Mouse (Mus musculus) heart, embryonic 11.5 days (tissue): ENCODE measurements around the gene Armh4. TPM values are rescaled to one million over a fixed set of nuclear protein-coding genes. Genes with fewer than 3 reads are reported as not detected.
"Not testable (repeated sequence)": the region's sequence is repeated elsewhere in the genome, so short reads cannot be mapped to it uniquely, and the experiment has no call there.

ENCODE experiments used
- ATAC-seq: fragments of 200-750 bp; cut with Nextera tagmentation; replicated peaks from 2 replicates; pipeline ENCODE4 v1.8.0; 2017; ENCODE audit warnings: moderate library complexity; ENCODE audit not compliant: insufficient number of reproducible peaks, low FRiP score, low TSS enrichment
- H3K27ac ChIP-seq: fragments of 300-500 bp; sonication (generic); 2 replicates; pipeline ENCODE4 v1.5.1; 2014; ENCODE audit warnings: mild to moderate bottlenecking, low read depth, low read length
- H3K27me3 ChIP-seq: fragments of 300-500 bp; sonication (generic); 2 replicates; pipeline ENCODE4 v1.6.1; 2014; ENCODE audit warnings: mild to moderate bottlenecking, low read length, mixed read lengths; ENCODE audit not compliant: control insufficient read depth, insufficient read depth
- H3K36me3 ChIP-seq: fragments of 300-500 bp; sonication (generic); 2 replicates; pipeline ENCODE4 v1.6.1; 2014; ENCODE audit warnings: mild to moderate bottlenecking, low read length, moderate library complexity, mixed read lengths; ENCODE audit not compliant: control insufficient read depth, insufficient read depth
- H3K4me1 ChIP-seq: fragments of 300-500 bp; sonication (generic); 2 replicates; pipeline ENCODE4 v1.6.1; 2014; ENCODE audit warnings: low read length; ENCODE audit not compliant: control insufficient read depth, insufficient read depth
- H3K4me2 ChIP-seq: fragments of 300-500 bp; sonication (generic); 2 replicates; pipeline ENCODE4 v1.6.1; 2014; ENCODE audit warnings: mild to moderate bottlenecking, moderate library complexity
- H3K4me3 ChIP-seq: fragments of 300-500 bp; sonication (generic); 2 replicates; pipeline ENCODE4 v1.5.1; 2014; ENCODE audit warnings: low read depth, low read length
- H3K9ac ChIP-seq: fragments of 300-500 bp; sonication (generic); 2 replicates; pipeline ENCODE4 v1.6.1; 2014; ENCODE audit warnings: mild to moderate bottlenecking, low read depth, low read length, moderate library complexity
- H3K9me3 ChIP-seq: fragments of 300-500 bp; sonication (generic); replicated peaks from 2 replicates; pipeline ENCODE4 v1.6.1; 2016; ENCODE audit warnings: low read length; ENCODE audit not compliant: control insufficient read depth
- WGBS: fragments of 180-500 bp; shearing (Covaris S2); extraction: QIAGEN DNeasy Blood & Tissue Kit; methylation state at CpG from one replicate; pipeline ENCODE4 v1.1.7; 2014; ENCODE audit not compliant: insufficient replicate concordance; 5-methylcytosine and 5-hydroxymethylcytosine counted together
- polyA plus RNA-seq: library from polyadenylated mRNA; unstranded; fragments of >200 nt; fragmentation: Nextera tagmentation; extraction: Ambion mirVana; gene quantifications from 2 replicates; pipeline ENCODE4 v1.2.1, GENCODE M21; 2014

Gene Armh4
- polyA plus RNA-seq, 1 experiment from 2014 or later, result 96.7 TPM

DNA sequence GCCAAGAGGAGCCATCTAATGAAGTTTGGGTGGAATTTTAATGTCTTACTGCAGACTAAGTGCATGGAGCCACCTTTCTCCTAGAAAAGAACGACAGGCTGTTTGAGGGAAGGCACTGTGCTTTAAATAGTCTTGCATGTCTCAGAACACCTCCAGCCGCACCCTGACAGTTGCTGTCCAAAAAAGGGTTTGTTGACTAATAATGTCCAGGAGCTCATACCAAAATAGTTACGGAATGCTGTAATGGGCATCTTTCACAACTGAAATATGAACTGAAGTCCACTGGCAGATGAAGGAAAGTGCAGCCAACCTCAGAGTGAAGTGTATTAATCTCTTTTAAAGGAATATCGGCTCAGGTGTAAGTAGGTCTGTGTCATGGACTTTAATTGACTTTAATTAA, 7.4 kb upstream of the Armh4 start:
- Histone ChIP-seq H3K27ac (peak overlapping the region; percentile 74), H3K4me2 (no peak overlapping the region; the same call in 1 of the 2 replicates), H3K4me1 (no peaks in the 10 kb centered on the region), H3K27me3 (no peaks in the 10 kb centered on the region), H3K9ac (no peak overlapping the region), H3K36me3 (no peaks in the 10 kb centered on the region), H3K4me3 (no peak overlapping the region), H3K9me3 (no peaks in the 10 kb centered on the region)
- no peak for ATAC-seq
- 43% methylated on average over 4 of the region's 4 CpGs for WGBS

DNA sequence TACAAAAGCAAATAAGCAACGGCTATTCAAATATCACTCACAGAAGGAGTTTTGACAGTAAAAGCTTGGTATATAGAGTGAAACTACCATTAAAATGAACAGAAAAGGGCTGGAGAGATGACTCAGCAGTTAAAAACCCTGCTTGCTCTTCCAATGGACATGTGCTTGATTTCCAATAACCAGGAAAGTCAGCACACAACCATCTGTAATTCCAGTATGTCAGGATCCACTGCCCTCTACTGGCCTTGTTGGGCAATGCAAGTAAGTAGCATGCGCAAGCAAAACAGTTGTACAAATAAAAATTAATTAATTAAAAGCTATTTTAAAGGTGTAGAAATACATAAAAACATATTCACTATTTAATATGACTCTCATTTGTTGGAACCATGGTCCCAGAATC, 2.6 kb upstream of the Armh4 start:
- 57% methylated on average over 2 of the region's 2 CpGs for WGBS
- H3K9me3 ChIP-seq, result no peaks in the 10 kb centered on the region
- H3K4me3 ChIP-seq, result no peak overlapping the region
- no peak overlapping the region for H3K9ac ChIP-seq
- H3K27ac ChIP-seq, result no peak overlapping the region
- ATAC-seq, result no peak
- 0 out of 2 replicates have a peak, but pooled peaks cover 2% of the 10 kb centered on the region for H3K4me1 ChIP-seq
- H3K4me2 ChIP-seq, result no peak overlapping the region
- no peaks in the 10 kb centered on the region for H3K27me3 ChIP-seq
- no peaks in the 10 kb centered on the region for H3K36me3 ChIP-seq

DNA sequence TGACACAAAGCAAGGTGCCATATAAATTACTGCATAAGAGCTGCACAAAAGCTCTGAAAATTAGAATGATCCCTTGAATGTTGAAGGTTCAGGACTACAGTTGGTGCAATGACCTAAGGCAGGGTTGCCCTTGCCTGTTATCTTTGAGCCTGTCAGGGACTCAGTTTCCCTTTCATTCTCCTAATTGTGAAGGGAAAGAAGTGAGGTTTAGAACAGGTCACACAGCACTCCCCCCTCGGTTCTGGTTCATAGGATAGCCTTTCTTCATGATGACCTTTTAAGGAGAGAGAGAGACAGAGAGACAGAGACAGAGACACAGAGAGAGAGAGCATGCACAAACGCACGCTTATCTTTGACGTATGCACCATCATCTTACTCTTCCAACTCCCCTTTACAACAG, 683 bp upstream of the Armh4 start:
- Histone ChIP-seq H3K4me3 (no peak overlapping the region), H3K27ac (no peak overlapping the region), H3K4me1 (0 out of 2 replicates have a peak, but pooled peaks cover 2% of the 10 kb centered on the region), H3K9me3 (no peaks in the 10 kb centered on the region), H3K36me3 (no peaks in the 10 kb centered on the region), H3K27me3 (no peaks in the 10 kb centered on the region), H3K4me2 (no peak overlapping the region; the same call in 1 of the 2 replicates), H3K9ac (no peak overlapping the region)
- ATAC-seq, result no peak
- 60% methylated on average over 4 of the region's 4 CpGs for WGBS

DNA sequence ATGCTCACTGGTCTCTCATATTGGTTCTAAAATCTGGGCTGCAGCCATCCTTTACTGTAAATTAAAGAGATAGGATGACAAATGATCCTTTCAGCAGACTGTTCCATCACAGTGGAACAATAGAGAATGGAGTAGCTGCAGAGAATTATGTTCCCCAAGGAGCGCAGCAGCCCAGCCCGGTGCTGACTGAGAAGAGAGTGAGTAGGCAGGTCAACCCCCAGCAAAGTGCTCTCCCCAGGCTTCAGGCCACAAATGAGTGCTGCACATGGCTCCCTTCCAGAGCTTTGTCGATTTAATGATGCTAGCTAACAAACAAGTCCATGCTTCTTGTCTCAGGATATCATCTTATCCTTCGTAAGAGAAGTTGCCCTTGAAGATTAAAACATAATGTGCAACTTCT, 2.8 kb downstream of the Armh4 start:
- Histone ChIP-seq H3K9me3 (no peaks in the 10 kb centered on the region), H3K36me3 (no peaks in the 10 kb centered on the region), H3K27me3 (no peaks in the 10 kb centered on the region), H3K4me3 (no peak overlapping the region), H3K4me2 (peak overlapping the region; percentile 22; the same call in 1 of the 2 replicates), H3K4me1 (0 out of 2 replicates have a peak, but pooled peaks cover 2% of the 10 kb centered on the region), H3K9ac (no peak overlapping the region), H3K27ac (no peak overlapping the region)
- no peak for ATAC-seq
- 53% methylated on average over 4 of the region's 4 CpGs for WGBS

DNA sequence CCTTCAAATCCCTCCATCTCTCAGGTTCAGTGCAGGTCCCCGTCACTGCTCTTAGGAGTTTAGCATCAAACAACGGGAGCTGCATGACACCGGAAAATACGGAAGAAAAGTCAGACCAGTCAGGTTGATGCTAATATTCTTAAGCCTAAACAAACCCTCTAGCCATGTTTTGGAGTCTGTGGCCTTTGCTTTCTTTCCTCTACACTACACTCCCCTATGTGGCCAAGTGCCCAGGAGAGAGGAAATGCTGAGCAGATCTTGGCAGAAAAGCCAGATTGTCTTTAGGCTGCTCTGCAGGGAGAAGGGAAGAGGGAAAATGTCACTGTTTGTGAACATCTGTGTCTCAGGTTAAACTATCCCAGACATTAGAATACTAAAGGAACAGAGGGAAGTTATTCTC, 5.6 kb downstream of the Armh4 start:
- ATAC-seq, H3K27ac ChIP-seq, H3K27me3 ChIP-seq, H3K9me3 ChIP-seq, H3K4me3 ChIP-seq, H3K4me1 ChIP-seq, H3K36me3 ChIP-seq, H3K9ac ChIP-seq, H3K4me2 ChIP-seq: not testable (repeated sequence)
- 53% methylated on average over 4 of the region's 4 CpGs for WGBS

DNA sequence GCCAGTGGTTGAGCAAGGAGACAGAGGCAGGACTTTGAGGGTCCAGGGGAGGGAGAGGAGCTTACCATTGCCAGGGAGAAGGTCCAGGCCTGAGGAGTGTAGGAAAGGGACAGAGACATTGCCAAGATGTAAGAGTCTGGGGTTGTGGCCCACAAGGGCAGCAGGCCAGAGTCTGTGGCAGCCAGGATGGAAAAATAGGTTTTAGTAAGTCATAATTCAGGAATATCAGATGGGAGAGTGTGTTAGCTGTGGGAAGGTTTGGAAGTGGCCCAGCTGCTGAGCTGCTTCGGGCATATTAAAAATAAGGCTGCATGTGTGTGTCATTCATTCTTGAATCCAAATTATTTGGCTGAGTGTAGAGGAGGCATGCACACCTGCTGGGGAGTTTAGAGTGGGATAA, 11.4 kb downstream of the Armh4 start:
- no peak for ATAC-seq
- no peaks in the 10 kb centered on the region for H3K9me3 ChIP-seq
- H3K27ac ChIP-seq, result no peak overlapping the region
- H3K27me3 ChIP-seq, result no peaks in the 10 kb centered on the region
- H3K4me1 ChIP-seq, result no peaks in the 10 kb centered on the region
- H3K4me2 ChIP-seq, result no peak overlapping the region
- H3K4me3 ChIP-seq, result no peak overlapping the region
- no peak overlapping the region for H3K9ac ChIP-seq
- H3K36me3 ChIP-seq, result peaks cover 3% of the 10 kb centered on the region; the same call in 1 of the 2 replicates
- WGBS, result 79% methylated on average over 1 of the region's 1 CpGs

DNA sequence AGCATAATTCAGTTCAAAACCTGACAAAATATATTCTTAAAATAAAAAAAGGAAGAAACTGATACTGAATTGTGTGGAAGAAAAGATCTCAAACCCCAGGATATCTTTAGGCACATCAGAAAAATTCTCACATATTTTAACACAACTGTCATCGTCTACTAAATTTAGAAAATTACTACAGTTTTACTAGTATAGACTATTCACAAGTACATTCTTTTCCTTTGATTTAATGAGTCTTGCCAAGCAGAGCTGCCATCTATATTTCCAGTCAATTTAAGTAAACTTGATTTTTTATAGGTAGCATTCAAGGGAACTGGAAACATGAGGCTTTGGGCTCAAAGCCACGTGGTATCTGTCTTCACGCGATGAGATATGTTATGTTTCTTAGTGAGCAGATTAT, 16.6 kb downstream of the Armh4 start:
- 83% methylated on average over 4 of the region's 4 CpGs for WGBS
- H3K9me3 ChIP-seq, result no peaks in the 10 kb centered on the region
- no peak for ATAC-seq

DNA sequence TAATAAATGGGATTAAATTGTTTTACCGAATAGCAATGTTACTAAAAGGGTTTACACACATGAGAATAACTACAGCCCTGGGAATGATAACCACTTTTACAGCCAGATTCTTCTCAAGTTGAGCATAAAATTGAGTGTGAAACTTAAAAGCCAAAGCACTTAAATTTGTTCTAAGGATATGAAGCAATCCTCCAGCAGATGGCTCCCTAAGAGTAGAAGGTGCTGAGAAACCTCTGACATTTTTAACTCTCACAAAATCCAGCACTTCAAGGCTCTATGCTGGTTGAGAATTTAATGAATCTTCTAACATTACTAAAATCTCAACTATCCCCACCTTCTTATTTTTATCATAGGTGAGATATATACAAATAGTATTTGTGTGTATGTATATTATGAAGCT, 27.3 kb downstream of the Armh4 start:
- WGBS, result 66% methylated on average over 1 of the region's 1 CpGs
- Histone ChIP-seq H3K27me3 (no peaks in the 10 kb centered on the region), H3K27ac (no peak overlapping the region), H3K4me2 (no peak overlapping the region), H3K4me1 (no peaks in the 10 kb centered on the region), H3K36me3 (peaks cover 2% of the 10 kb centered on the region; the same call in 1 of the 2 replicates), H3K4me3 (no peak overlapping the region), H3K9ac (no peak overlapping the region), H3K9me3 (no peaks in the 10 kb centered on the region)
- no peak for ATAC-seq

More for the DNA sequence above, 16.6 kb downstream of the Armh4 start:
- Histone ChIP-seq H3K4me3 (no peak overlapping the region), H3K9ac (no peak overlapping the region), H3K27ac (no peak overlapping the region), H3K4me1 (no peaks in the 10 kb centered on the region), H3K27me3 (no peaks in the 10 kb centered on the region), H3K36me3 (peaks cover 2% of the 10 kb centered on the region; the same call in 1 of the 2 replicates), H3K4me2 (no peak overlapping the region)

DNA sequence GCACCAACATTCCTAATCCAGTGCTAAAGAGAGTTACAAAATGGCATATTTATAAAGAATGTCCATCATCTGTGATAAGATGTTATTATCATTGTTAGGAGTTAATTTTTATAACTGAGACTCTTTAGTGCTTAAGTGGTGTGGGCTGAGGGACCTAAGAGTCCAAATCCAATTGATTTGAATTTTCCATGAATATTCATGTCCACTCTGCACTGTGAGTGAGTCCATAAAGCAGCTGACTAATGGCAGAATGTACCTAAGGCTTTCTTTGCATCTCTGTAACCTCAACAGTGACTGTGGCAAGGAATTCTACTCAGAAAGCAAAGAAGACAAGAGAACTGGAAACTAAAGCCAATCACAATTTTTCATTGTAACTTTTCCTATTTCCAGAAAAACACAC, 30.6 kb downstream of the Armh4 start:
- Histone ChIP-seq H3K9ac (no peak overlapping the region), H3K4me2 (no peak overlapping the region), H3K36me3 (peaks cover 4% of the 10 kb centered on the region; the same call in 1 of the 2 replicates), H3K4me3 (no peak overlapping the region), H3K4me1 (no peaks in the 10 kb centered on the region), H3K27ac (no peak overlapping the region), H3K27me3 (no peaks in the 10 kb centered on the region), H3K9me3 (no peaks in the 10 kb centered on the region)
- ATAC-seq, result no peak
